Mouse (Mus musculus): ENCODE data around the gene Angptl2. TPM values are rescaled to one million over a fixed set of nuclear protein-coding genes. Genes with fewer than 3 reads are reported as not detected.

The Angptl2 gene
- polyA plus RNA-seq, 1 experiment from 2014 or later: 5.6 TPM

DNA sequence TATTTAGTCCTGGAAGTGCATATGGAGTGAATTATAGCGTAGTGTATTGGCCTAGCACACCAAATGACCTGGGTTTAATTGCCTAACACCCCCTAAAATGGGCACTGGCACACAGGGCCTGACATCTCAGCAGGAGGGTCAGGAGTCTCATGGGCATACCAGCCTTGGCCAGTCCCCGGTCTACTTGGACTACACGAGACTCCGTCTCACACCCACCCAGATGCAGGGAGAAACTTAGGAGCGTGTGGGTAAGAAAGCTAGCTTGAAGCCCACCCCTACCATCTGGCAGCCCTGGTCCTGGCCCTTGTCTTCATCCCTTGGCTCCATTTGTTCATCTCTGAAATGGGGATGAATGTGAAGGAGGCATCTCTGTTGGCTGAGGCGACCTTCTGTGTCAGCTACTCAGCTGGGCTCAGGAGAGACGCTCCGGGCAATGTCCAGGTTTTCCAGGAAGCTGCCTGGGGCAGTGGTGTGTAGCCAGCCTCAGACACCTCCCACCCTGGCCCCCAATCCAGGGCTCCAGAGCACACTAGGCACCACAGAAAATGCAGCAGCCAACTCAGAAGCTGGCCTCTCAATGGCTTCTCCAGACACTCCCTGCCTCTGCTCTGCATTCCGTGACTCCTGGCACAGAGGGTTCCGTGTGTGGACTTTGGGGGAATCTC is 4.9 kb downstream of the Angptl2 start:
- Histone ChIP-seq H3K4me3 (ENCODE audit: low read depth, low read length) (no peak overlapping the region), H3K27ac (ENCODE audit: low read length) (no peak overlapping the region), H3K4me1 (ENCODE audit: control insufficient read depth, low read depth, low read length) (no peaks in the 10 kb centered on the region; the same call in none of the 2 replicates), H3K4me2 (ENCODE audit: low read depth, low read length) (no peak overlapping the region), H3K36me3 (ENCODE audit: control insufficient read depth, insufficient read depth) (no peaks in the 10 kb centered on the region), H3K9me3 (replicated peaks; ENCODE audit: control insufficient read depth, low read length) (no peaks in the 10 kb centered on the region), H3K27me3 (ENCODE audit: control insufficient read depth, insufficient read depth, low read depth, low read length) (no peaks in the 10 kb centered on the region), H3K9ac (ENCODE audit: low read depth, low read length) (no peak overlapping the region)
- WGBS (ENCODE audit: insufficient replicate concordance): 68% methylated on average over 10 of the region's 10 CpGs
- no peak for ATAC-seq (ENCODE audit: low read depth)

DNA sequence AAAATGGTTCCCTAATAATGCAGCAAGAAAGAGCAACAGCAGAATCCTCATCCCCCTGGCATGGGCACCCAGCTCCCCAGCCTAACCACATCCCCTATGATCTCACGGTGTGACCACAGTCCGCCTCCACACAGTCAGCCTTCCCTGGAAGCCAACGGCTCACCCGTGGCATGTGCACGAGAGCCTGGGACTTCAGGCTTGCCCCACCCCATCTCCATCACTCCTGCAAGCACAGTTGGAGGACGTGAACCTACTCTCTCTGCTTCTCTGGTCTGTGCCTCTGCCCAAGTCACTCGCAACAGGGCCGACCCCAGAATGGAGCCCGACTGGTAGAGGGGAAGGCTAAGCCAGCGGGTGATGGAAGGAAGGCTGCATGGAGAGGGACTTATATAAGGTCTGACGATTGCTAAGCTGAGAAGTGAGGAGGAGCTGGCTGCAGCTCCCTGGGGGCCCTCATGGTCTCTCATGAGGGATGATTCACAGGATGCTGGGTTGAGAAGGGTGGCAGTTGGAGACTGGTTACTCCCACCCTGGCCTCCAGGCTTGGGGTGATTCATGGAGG is 5.6 kb downstream of the Angptl2 start:
- Histone ChIP-seq H3K9ac (ENCODE audit: low read depth, low read length) (no peak overlapping the region), H3K4me3 (ENCODE audit: low read depth, low read length) (no peak overlapping the region), H3K9me3 (replicated peaks; ENCODE audit: control insufficient read depth, low read length) (no peaks in the 10 kb centered on the region), H3K4me2 (ENCODE audit: low read depth, low read length) (no peak overlapping the region), H3K4me1 (ENCODE audit: control insufficient read depth, low read depth, low read length) (no peaks in the 10 kb centered on the region), H3K27ac (ENCODE audit: low read length) (no peak overlapping the region), H3K36me3 (ENCODE audit: control insufficient read depth, insufficient read depth) (no peaks in the 10 kb centered on the region), H3K27me3 (ENCODE audit: control insufficient read depth, insufficient read depth, low read depth, low read length) (no peaks in the 10 kb centered on the region)
- ATAC-seq (ENCODE audit: low read depth): no peak
- 43% methylated on average over 11 of the region's 11 CpGs for WGBS (ENCODE audit: insufficient replicate concordance)

DNA sequence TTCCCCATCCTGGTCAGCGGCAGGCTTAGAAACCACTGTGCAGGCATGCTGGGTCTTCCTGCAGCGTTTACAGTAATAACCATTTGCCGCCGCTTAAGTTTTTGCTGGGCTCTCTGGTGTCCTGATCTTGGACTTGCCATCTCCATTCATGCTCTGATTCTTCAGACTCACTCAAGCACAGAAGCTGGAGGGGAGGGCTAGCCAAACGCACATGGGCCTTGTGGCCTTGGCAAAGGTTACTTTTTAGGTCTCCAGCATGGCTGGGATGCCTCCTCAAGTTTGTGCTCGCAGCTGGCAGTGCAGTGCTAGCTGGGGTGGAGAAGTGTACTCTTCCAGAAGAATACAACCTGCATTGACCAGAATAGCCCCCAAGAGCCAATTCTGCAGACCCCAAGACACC is 6.6 kb downstream of the Angptl2 start:
- Histone ChIP-seq H3K4me3 (ENCODE audit: low read depth, low read length) (no peak overlapping the region), H3K27ac (ENCODE audit: low read length) (no peak overlapping the region), H3K4me2 (ENCODE audit: low read depth, low read length) (no peak overlapping the region), H3K9ac (ENCODE audit: low read depth, low read length) (no peak overlapping the region), H3K36me3 (ENCODE audit: control insufficient read depth, insufficient read depth) (no peaks in the 10 kb centered on the region), H3K27me3 (ENCODE audit: control insufficient read depth, insufficient read depth, low read depth, low read length) (no peaks in the 10 kb centered on the region), H3K4me1 (ENCODE audit: control insufficient read depth, low read depth, low read length) (no peaks in the 10 kb centered on the region), H3K9me3 (replicated peaks; ENCODE audit: control insufficient read depth, low read length) (no peaks in the 10 kb centered on the region)
- no peak for ATAC-seq (ENCODE audit: low read depth)
- WGBS (ENCODE audit: insufficient replicate concordance): 68% methylated on average over 6 of the region's 6 CpGs

DNA sequence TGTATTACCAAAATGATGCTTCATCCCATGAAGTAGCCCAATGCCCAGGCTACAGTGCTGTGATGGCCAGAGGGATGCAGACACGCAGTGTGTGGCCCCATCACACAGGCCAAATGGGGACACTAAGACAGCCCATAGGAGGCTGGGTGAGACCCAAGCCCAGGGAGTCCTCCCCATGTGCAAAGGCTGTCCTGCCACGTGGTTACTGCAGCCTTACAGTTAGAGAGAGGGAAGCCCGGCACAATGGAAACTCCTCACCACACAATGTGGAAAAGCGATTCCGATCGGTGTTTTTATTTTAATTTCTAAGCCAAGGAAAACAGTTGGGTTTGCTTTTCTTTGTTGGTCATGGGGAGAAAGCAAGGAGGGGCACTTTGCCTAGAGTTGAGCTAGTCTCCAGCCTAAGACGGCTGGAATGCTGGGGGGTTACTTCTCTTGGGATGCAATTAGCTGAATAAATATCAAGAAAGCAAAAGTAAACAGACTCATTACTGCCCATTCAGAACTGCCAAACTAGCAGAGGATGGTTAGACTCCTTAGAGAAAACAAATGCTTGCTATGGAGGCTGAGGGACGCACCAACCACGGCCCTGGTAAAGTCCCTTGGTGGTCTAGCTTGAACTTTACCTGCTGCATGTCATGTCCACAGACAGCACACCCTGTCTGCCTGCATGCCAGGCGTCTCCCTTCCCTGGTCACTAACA is 7.9 kb downstream of the Angptl2 start:
- no peak for ATAC-seq (ENCODE audit: low read depth)
- no peak overlapping the region for H3K4me2 ChIP-seq (ENCODE audit: low read depth, low read length)

DNA sequence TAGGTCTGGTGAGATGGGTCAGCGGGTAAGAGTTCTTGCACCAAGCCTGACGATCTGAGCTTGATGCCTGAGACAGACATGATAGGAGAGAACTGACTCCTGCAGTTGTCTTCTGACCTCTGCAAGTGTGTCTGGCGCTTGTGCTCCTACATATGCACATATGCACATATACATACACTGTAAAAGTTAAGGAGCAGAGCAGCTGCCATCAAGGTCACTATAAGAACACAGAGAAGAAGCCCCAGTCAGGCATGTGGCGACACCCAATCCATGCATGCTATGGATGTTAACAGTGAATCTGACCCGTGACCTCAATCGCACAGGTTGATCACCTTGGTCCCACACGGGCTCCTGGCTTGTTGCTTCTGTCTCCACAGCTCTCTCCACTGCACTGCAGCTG is 10.1 kb downstream of the Angptl2 start:
- Histone ChIP-seq H3K4me2 (ENCODE audit: low read depth, low read length) (no peak overlapping the region), H3K27ac (ENCODE audit: low read length) (no peak overlapping the region), H3K4me1 (ENCODE audit: control insufficient read depth, low read depth, low read length) (no peaks in the 10 kb centered on the region), H3K27me3 (ENCODE audit: control insufficient read depth, insufficient read depth, low read depth, low read length) (no peaks in the 10 kb centered on the region), H3K4me3 (ENCODE audit: low read depth, low read length) (no peak overlapping the region), H3K9me3 (replicated peaks; ENCODE audit: control insufficient read depth, low read length) (no peaks in the 10 kb centered on the region), H3K36me3 (ENCODE audit: control insufficient read depth, insufficient read depth) (no peaks in the 10 kb centered on the region), H3K9ac (ENCODE audit: low read depth, low read length) (no peak overlapping the region)
- ATAC-seq (ENCODE audit: low read depth): no peak
- 77% methylated on average over 7 of the region's 7 CpGs for WGBS (ENCODE audit: insufficient replicate concordance)

More for the DNA sequence above, 7.9 kb downstream of the Angptl2 start:
- no peak overlapping the region for H3K9ac ChIP-seq (ENCODE audit: low read depth, low read length)
- H3K9me3 ChIP-seq (replicated peaks; ENCODE audit: control insufficient read depth, low read length): no peaks in the 10 kb centered on the region
- H3K27ac ChIP-seq (ENCODE audit: low read length): no peak overlapping the region
- no peaks in the 10 kb centered on the region for H3K4me1 ChIP-seq (ENCODE audit: control insufficient read depth, low read depth, low read length)
- H3K4me3 ChIP-seq (ENCODE audit: low read depth, low read length): no peak overlapping the region
- no peaks in the 10 kb centered on the region for H3K36me3 ChIP-seq (ENCODE audit: control insufficient read depth, insufficient read depth)
- WGBS (ENCODE audit: insufficient replicate concordance): 63% methylated on average over 10 of the region's 10 CpGs
- H3K27me3 ChIP-seq (ENCODE audit: control insufficient read depth, insufficient read depth, low read depth, low read length): no peaks in the 10 kb centered on the region

DNA sequence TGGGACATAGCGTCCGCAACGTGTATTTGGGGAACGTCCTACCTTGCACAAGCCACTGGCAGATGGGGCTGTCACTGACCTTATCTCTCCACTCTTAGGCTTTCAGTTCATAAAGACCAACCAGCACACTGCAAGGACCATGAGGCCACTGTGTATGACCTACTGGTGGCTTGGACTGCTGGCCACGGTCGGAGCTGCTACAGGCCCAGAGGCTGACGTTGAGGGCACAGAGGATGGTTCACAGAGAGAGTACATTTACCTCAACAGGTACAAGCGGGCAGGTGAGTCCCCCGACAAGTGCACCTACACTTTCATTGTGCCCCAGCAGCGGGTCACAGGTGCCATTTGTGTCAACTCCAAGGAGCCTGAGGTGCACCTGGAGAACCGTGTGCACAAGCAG is 12.2 kb downstream of the Angptl2 start:
- no peak for ATAC-seq (ENCODE audit: low read depth)
- 72% methylated on average over 11 of the region's 11 CpGs for WGBS (ENCODE audit: insufficient replicate concordance)
- Histone ChIP-seq H3K4me2 (ENCODE audit: low read depth, low read length) (no peak overlapping the region), H3K4me1 (ENCODE audit: control insufficient read depth, low read depth, low read length) (no peaks in the 10 kb centered on the region), H3K9ac (ENCODE audit: low read depth, low read length) (no peak overlapping the region), H3K4me3 (ENCODE audit: low read depth, low read length) (no peak overlapping the region), H3K27ac (ENCODE audit: low read length) (no peak overlapping the region), H3K27me3 (ENCODE audit: control insufficient read depth, insufficient read depth, low read depth, low read length) (no peaks in the 10 kb centered on the region), H3K9me3 (replicated peaks; ENCODE audit: control insufficient read depth, low read length) (no peaks in the 10 kb centered on the region), H3K36me3 (ENCODE audit: control insufficient read depth, insufficient read depth) (no peaks in the 10 kb centered on the region)

DNA sequence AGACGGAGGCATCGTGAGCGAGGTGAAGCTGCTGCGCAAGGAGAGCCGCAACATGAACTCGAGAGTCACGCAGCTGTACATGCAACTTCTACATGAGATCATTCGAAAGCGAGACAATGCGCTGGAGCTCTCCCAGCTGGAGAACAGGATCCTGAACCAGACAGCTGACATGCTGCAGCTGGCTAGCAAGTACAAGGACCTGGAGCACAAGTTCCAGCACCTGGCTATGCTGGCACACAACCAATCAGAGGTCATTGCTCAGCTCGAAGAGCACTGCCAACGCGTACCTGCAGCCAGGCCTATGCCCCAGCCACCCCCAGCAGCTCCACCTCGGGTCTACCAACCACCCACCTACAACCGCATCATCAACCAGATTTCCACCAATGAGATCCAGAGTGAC is 12.7 kb downstream of the Angptl2 start:
- WGBS (ENCODE audit: insufficient replicate concordance): 80% methylated on average over 15 of the region's 15 CpGs
- no peak for ATAC-seq (ENCODE audit: low read depth)
- H3K9me3 ChIP-seq (replicated peaks; ENCODE audit: control insufficient read depth, low read length): no peaks in the 10 kb centered on the region

DNA sequence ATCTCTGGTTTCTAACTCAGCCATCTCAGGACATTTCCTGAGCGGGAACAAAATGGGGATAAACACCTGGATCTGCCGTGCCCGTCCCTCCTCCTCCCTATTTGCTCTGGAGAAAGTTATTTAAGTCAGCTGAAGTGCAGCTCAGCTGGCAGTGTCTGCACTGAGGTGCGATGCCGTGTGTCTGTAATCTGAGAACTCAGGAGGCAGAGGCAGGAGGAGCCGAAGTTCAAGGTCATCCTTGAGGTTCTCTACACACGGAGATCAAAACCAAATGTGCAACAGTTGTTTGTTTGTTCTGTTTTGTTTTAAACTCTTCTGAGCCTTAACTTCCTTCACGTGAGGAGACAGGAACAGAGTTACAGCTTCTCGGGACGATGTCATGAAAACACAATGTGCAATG is 14.8 kb downstream of the Angptl2 start:
- 57% methylated on average over 10 of the region's 10 CpGs for WGBS (ENCODE audit: insufficient replicate concordance)

More for the DNA sequence above, 12.7 kb downstream of the Angptl2 start:
- H3K27me3 ChIP-seq (ENCODE audit: control insufficient read depth, insufficient read depth, low read depth, low read length): no peaks in the 10 kb centered on the region
- H3K4me2 ChIP-seq (ENCODE audit: low read depth, low read length): no peak overlapping the region
- no peak overlapping the region for H3K27ac ChIP-seq (ENCODE audit: low read length)
- H3K36me3 ChIP-seq (ENCODE audit: control insufficient read depth, insufficient read depth): no peaks in the 10 kb centered on the region
- H3K4me3 ChIP-seq (ENCODE audit: low read depth, low read length): no peak overlapping the region
- H3K9ac ChIP-seq (ENCODE audit: low read depth, low read length): no peak overlapping the region
- no peaks in the 10 kb centered on the region for H3K4me1 ChIP-seq (ENCODE audit: control insufficient read depth, low read depth, low read length)

DNA sequence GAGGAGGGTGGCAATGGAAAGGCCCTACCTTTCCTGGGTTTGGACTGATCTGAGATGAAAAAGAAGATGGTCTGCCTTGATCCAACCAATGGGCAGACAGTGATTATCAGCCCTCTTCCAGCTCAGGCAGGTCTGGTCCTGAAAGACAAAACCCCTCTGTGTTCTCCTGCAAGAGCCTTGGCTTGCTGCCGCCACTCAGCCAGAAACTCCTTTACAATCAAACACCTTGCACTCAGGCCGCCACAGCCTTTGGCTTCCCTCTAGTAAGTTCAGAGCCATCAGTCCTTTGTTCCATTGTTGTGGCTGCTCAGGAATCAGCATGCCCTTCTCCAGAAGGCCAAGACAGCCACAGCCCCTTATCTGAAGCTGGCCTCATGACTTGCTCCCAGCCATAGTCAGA is 15.9 kb downstream of the Angptl2 start:
- Histone ChIP-seq H3K9me3 (replicated peaks; ENCODE audit: control insufficient read depth, low read length) (no peaks in the 10 kb centered on the region), H3K27ac (ENCODE audit: low read length) (no peak overlapping the region), H3K4me1 (ENCODE audit: control insufficient read depth, low read depth, low read length) (no peaks in the 10 kb centered on the region), H3K36me3 (ENCODE audit: control insufficient read depth, insufficient read depth) (no peaks in the 10 kb centered on the region), H3K4me2 (ENCODE audit: low read depth, low read length) (no peak overlapping the region), H3K9ac (ENCODE audit: low read depth, low read length) (no peak overlapping the region), H3K27me3 (ENCODE audit: control insufficient read depth, insufficient read depth, low read depth, low read length) (no peaks in the 10 kb centered on the region), H3K4me3 (ENCODE audit: low read depth, low read length) (no peak overlapping the region)
- 81% methylated on average over 2 of the region's 2 CpGs for WGBS (ENCODE audit: insufficient replicate concordance)
- no peak for ATAC-seq (ENCODE audit: low read depth)

More for the DNA sequence above, 14.8 kb downstream of the Angptl2 start:
- ATAC-seq (ENCODE audit: low read depth): no peak
- H3K9me3 ChIP-seq (replicated peaks; ENCODE audit: control insufficient read depth, low read length): no peaks in the 10 kb centered on the region
- H3K4me1 ChIP-seq (ENCODE audit: control insufficient read depth, low read depth, low read length): no peaks in the 10 kb centered on the region
- no peak overlapping the region for H3K9ac ChIP-seq (ENCODE audit: low read depth, low read length)
- no peak overlapping the region for H3K4me3 ChIP-seq (ENCODE audit: low read depth, low read length)
- H3K27ac ChIP-seq (ENCODE audit: low read length): no peak overlapping the region
- no peaks in the 10 kb centered on the region for H3K27me3 ChIP-seq (ENCODE audit: control insufficient read depth, insufficient read depth, low read depth, low read length)
- no peak overlapping the region for H3K4me2 ChIP-seq (ENCODE audit: low read depth, low read length)
- no peaks in the 10 kb centered on the region for H3K36me3 ChIP-seq (ENCODE audit: control insufficient read depth, insufficient read depth)
